Mouse (Mus musculus) midbrain, embryonic 10.5 days (tissue): ENCODE data around the gene Peli2. TPM values are rescaled to one million over a fixed set of nuclear protein-coding genes. Genes with fewer than 3 reads are reported as not detected.

ENCODE experiments used
- DNase-seq: peaks from one replicate; pipeline ENCODE4 v3.0.0-alpha.2; 2017; ENCODE audit warnings: low spot score
- H3K27ac ChIP-seq: fragments of 300-500 bp; sonication (generic); replicated peaks from 2 replicates; pipeline ENCODE4 v1.5.1; 2016; ENCODE audit warnings: mild to moderate bottlenecking
- H3K27me3 ChIP-seq: fragments of 300-500 bp; sonication (generic); 2 replicates; pipeline ENCODE4 v1.6.1; 2016; ENCODE audit warnings: low read depth, mild to moderate bottlenecking; ENCODE audit not compliant: poor library complexity, severe bottlenecking
- H3K36me3 ChIP-seq: fragments of 300-500 bp; sonication (generic); 2 replicates; pipeline ENCODE4 v1.6.1; 2016; ENCODE audit warnings: mild to moderate bottlenecking, moderate library complexity
- H3K4me1 ChIP-seq: fragments of 300-500 bp; sonication (generic); 2 replicates; pipeline ENCODE4 v1.6.1; 2016
- H3K4me3 ChIP-seq: fragments of 300-500 bp; sonication (generic); 2 replicates; pipeline ENCODE4 v1.5.1; 2016; ENCODE audit warnings: mild to moderate bottlenecking, moderate library complexity
- H3K9me3 ChIP-seq: fragments of 300-500 bp; sonication (generic); replicated peaks from 2 replicates; pipeline ENCODE4 v1.6.1; 2016; ENCODE audit warnings: mild to moderate bottlenecking
- WGBS: fragments of 180-500 bp; shearing (Covaris S2); methylation state at CpG from one replicate; pipeline ENCODE4 v1.1.7; 2016; 5-methylcytosine and 5-hydroxymethylcytosine counted together
- polyA plus RNA-seq: library from polyadenylated mRNA; unstranded; fragments of >200 nt; fragmentation: Nextera tagmentation; extraction: Ambion mirVana; gene quantifications from 2 replicates; pipeline ENCODE4 v1.2.1, GENCODE M21; 2016

The Peli2 gene
- polyA plus RNA-seq, 1 experiment from 2014 or later: 11.9 TPM

DNA sequence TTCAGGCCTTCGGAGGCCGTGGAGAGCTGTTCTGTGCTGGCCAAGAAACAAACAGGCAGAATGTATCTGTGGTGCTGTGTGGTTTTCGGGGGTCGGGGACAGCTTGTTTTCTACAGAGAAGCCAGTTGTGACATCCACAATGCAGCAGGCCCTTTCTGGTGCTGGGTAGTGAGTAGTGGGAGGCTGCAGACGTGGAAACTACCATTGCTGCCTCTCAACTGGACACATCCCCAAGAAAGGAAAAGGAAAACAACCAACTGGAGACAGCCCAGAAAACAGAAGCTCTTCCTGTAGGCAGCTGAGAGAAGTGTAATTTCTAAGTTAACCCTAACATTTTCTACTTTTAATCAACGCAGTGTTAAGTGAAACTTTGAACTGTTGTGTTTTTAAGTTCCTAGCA, 9.4 kb downstream of the Peli2 start:
- Histone ChIP-seq H3K36me3 (0 out of 2 replicates have a peak, but pooled peaks cover 6% of the 10 kb centered on the region), H3K4me3 (no peak overlapping the region), H3K27me3 (peaks cover 5% of the 10 kb centered on the region; the same call in 1 of the 2 replicates), H3K4me1 (peaks cover 99% of the 10 kb centered on the region), H3K9me3 (no peaks in the 10 kb centered on the region), H3K27ac (no peak overlapping the region)
- WGBS: 87% methylated on average over 6 of the region's 6 CpGs
- no peak for DNase-seq

DNA sequence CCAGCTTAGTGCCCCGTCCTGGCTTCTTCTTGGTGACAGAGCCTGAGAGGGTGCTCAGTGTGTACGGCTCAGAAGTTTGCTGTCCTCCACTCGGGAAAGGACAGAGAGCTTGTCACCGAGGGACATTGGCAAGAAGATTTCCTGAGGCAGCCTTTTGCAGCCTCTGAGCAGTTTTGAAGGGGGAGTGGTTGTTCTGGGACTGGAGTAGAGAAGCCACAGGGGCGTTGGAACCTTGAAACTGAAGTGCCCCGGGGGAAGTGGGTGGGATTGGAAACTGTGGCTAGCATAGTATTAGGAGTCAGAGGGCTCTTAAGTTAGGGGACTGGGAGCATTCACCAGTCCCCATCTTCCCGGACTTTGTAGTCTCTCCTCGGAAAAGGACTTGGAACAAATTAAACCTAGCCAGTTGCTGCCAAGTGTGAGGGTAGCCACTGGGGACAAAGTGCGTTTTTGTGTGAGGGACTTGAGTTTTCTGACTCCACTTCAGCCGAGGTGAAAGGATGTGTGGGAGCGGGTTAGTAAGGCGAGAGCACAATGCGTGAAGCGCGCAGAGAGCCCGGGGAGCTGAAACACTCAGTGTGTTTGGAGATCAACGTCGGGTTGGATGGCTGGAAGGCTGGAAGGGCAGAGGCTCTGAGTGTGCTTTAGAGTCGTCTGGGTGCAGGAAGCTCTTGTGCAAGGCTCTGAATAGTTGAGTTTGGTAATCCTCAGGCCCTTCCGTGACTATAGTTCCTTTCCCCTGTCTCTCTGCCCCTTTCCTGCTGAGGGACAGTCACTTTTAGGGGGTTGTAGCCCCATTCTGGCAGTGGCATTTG, 10.3 kb downstream of the Peli2 start:
- Histone ChIP-seq H3K4me3 (no peak overlapping the region), H3K36me3 (0 out of 2 replicates have a peak, but pooled peaks cover 6% of the 10 kb centered on the region), H3K4me1 (peaks cover 99% of the 10 kb centered on the region), H3K27me3 (peaks cover 5% of the 10 kb centered on the region; the same call in 1 of the 2 replicates), H3K9me3 (no peaks in the 10 kb centered on the region), H3K27ac (peak overlapping the region; percentile 69)
- DNase-seq: no peak
- 44% methylated on average over 20 of the region's 20 CpGs for WGBS

DNA sequence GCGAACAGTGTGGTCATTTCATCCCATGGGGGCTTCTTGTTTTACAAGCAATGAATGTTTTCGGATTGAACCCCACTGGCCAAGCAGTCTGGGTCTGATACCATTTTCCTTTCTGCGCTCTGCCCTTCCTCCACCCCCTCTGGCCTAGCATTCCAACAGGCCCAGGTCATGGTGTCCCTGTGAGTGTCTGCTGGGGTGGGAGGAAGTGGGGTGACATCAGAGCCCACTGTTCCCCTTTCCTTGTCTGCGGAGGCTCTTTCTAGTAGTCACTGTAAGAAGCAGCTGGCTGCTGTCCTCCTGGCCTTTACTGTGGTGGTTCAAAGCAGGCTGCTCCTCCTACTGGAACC, 10.9 kb downstream of the Peli2 start:
- Histone ChIP-seq H3K36me3 (0 out of 2 replicates have a peak, but pooled peaks cover 6% of the 10 kb centered on the region), H3K9me3 (no peaks in the 10 kb centered on the region), H3K27me3 (peaks cover 5% of the 10 kb centered on the region; the same call in 1 of the 2 replicates), H3K27ac (peak overlapping the region; percentile 69), H3K4me1 (peaks cover 99% of the 10 kb centered on the region), H3K4me3 (no peak overlapping the region)
- 68% methylated on average over 4 of the region's 4 CpGs for WGBS
- DNase-seq: no peak

DNA sequence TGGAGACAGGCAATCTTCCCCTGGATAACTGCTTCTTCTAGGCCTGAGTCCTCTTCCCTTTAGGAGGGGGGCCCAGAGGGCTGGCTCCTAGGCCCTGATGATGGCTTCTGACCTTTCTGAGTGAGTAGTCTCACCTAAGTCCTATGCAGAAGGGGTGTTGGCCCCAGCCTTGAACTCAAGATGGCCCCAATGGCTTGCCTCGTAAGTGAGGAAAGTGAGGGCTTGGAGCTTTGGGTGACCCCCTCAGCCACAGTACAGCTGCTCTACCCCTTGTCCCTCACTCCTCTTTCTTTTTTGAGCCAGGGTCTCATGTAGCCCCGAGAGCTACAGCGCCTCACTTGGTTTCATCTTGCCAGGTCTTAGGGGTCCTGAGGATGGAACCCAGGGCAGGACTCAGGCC, 11.6 kb downstream of the Peli2 start:
- DNase-seq: no peak
- H3K36me3 ChIP-seq: 0 out of 2 replicates have a peak, but pooled peaks cover 6% of the 10 kb centered on the region
- peaks cover 99% of the 10 kb centered on the region for H3K4me1 ChIP-seq
- no peaks in the 10 kb centered on the region for H3K9me3 ChIP-seq
- 72% methylated on average over 3 of the region's 3 CpGs for WGBS
- peak overlapping the region; percentile 69 for H3K27ac ChIP-seq
- no peak overlapping the region for H3K4me3 ChIP-seq
- H3K27me3 ChIP-seq: peaks cover 5% of the 10 kb centered on the region; the same call in 1 of the 2 replicates

DNA sequence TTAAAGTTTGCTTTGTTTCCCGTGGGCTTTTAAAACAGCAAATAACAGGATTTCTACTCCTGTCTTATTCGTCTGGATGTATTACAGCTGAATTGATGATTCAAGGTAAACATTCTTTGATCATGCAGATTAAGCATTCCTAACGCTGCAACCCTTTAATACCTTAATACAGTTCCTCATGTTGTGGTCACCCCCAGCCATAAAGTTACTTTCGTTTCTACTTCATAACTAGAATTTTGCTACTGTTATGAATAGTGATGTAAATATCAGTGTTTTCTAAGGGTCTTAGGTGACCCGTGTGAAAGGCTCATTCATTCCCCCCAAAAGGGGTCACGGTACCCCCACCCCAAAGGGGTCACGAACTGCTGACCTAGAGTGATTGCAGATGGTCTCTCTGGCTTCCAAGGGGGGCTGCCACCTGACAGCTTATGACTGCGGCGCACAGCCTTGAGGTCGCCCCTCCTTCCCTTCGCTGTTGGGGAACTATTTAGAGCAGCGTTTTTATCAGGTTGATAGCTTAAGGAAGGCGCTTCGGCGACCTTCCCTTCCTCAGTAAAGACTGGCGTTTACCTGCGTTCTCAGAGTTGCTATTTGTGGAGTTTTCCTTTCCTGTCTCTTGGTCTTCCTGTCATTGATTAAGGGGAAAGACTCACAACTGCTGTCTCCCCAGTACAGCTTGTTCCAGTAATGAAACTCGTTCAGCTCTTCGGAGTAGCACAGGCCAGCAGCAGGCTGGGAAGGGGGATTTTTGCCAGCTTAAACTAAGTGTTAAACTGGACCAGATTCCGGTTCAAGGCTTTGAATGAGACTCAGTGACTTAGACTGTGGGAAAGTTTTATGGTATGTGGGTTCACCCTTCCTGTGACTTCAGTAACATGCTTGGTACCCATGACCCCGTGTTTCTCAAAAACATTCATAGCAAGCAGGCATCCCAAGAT, 12.5 kb downstream of the Peli2 start:
- Histone ChIP-seq H3K4me1 (peaks cover 99% of the 10 kb centered on the region), H3K36me3 (0 out of 2 replicates have a peak, but pooled peaks cover 6% of the 10 kb centered on the region), H3K9me3 (no peaks in the 10 kb centered on the region), H3K27me3 (peaks cover 5% of the 10 kb centered on the region; the same call in 1 of the 2 replicates), H3K4me3 (no peak overlapping the region), H3K27ac (no peak overlapping the region; the same call in 1 of the 2 replicates)
- 54% methylated on average over 21 of the region's 21 CpGs for WGBS
- no peak for DNase-seq

DNA sequence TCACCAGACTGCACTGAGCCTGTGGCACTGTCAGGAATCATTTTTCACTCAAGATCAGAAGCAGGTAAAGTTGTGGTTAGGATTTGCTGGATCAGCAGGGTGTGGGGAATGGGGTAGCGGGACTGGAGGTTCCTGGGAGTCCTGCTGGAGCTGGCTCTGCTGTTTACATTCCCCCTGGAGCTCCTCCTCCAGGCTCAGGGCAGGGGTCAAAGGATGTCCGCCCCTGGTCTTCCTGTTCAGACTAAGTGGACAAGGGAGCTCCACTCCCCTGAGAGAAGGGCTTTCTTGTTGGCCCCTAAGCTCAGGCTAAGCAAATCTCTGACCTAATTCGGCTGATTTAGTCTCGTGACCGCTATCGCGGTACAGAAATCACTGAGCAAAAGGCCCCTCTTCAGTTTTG, 13.7 kb downstream of the Peli2 start:
- Histone ChIP-seq H3K4me3 (peak overlapping the region; percentile 16; the same call in 1 of the 2 replicates), H3K9me3 (no peaks in the 10 kb centered on the region), H3K4me1 (peaks cover 93% of the 10 kb centered on the region), H3K27me3 (no peaks in the 10 kb centered on the region), H3K27ac (peak overlapping the region; percentile 68), H3K36me3 (0 out of 2 replicates have a peak, but pooled peaks cover 6% of the 10 kb centered on the region)
- DNase-seq: peak; percentile 63
- WGBS: 13% methylated on average over 7 of the region's 7 CpGs

DNA sequence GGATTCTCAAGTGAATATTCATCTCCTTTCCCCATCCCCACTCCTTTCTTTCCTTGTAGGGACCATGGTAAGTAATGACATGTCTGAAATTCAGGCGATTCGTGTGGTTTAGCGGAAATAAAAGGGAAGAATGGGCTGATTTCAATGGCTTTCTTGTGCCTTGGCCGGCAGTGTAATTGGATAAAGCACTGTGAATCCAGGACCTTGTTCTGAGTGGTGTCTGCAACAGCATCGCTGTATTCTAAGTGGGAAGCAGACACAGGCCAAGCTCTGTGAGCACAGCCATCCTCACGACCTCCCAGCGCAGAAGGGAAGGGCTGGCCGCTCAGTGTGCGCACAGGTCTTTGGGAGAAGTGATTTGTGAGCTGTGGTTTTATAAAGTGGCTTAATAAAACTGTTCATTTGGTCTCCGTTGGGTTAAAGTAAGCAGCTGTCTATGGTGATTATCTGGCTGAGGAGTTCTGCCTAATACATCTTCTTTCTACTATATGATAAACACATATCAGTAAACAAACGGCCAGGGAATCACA, 15.3 kb downstream of the Peli2 start:
- Histone ChIP-seq H3K9me3 (no peaks in the 10 kb centered on the region), H3K27me3 (no peaks in the 10 kb centered on the region), H3K27ac (no peak overlapping the region), H3K36me3 (no peaks in the 10 kb centered on the region), H3K4me3 (no peak overlapping the region), H3K4me1 (peaks cover 82% of the 10 kb centered on the region)
- WGBS: 57% methylated on average over 11 of the region's 11 CpGs
- no peak for DNase-seq

DNA sequence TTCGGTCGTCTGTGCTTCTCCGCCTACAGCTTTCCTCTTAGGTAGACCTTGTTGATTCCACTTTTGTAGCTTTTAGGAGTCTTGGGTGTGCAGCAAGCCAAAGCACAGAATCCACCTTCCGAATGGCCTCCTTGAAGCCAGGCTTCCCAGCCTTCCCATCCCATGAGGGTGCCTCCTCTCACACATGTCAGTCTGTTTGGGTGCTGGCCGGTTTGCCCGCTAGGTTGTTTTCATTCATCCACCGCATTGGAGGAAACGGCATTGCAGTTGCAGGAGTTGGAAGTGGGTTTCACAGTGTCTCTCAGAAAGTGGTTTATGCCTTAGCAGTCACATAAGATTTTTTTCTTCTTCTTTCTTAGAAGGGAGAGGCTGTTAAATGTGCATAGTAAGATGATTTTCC, 17.1 kb downstream of the Peli2 start:
- DNase-seq: no peak
- Histone ChIP-seq H3K9me3 (no peaks in the 10 kb centered on the region), H3K27ac (no peak overlapping the region), H3K36me3 (0 out of 2 replicates have a peak, but pooled peaks cover 3% of the 10 kb centered on the region), H3K4me1 (peaks cover 75% of the 10 kb centered on the region), H3K4me3 (no peak overlapping the region), H3K27me3 (no peaks in the 10 kb centered on the region)
- 79% methylated on average over 8 of the region's 8 CpGs for WGBS

DNA sequence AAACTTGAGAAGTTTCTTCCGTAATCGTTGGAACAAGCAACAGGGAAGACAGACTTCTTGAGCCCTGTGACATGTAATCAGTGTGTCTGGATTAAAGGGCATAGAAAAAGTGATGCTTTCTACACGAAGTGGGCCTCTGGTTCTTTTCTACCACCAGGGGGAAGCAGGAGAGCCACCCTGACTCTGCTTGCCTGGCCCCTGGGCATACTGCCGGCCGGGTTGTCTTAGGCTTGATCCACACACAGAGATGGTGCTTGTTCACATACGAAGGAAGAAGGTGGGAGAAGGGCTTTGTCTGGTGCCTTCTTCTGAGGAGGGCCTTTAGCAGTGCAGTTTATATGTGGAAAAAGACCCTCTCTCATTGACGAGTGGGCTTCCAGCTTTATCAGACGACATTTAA, 17.5 kb downstream of the Peli2 start:
- Histone ChIP-seq H3K36me3 (0 out of 2 replicates have a peak, but pooled peaks cover 3% of the 10 kb centered on the region), H3K27me3 (no peaks in the 10 kb centered on the region), H3K9me3 (no peaks in the 10 kb centered on the region), H3K4me3 (no peak overlapping the region), H3K4me1 (peaks cover 75% of the 10 kb centered on the region), H3K27ac (no peak overlapping the region)
- no peak for DNase-seq
- WGBS: 63% methylated on average over 8 of the region's 8 CpGs

DNA sequence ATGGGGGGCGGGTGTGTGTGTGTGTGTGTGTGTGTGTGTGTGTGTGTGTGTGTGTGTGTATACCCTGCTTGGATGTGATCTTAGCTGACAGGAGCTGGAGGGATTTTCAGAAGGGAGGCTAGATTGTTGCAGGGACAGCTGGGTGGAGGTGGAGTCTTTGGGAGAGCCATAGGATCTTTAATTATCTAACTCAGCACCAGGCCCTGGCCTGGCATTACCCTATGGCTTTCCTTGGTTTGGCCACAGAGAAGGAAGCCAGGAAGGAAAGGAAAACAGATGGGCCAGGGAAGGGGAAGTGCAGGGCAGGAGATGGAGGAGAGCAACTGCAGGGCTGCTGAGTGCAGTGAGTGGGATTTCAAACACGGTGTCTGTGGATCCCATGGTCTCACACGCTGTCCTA, 18.8 kb downstream of the Peli2 start:
- no peak overlapping the region for H3K27ac ChIP-seq
- H3K4me1 ChIP-seq: peaks cover 70% of the 10 kb centered on the region
- WGBS: 91% methylated on average over 3 of the region's 3 CpGs

DNA sequence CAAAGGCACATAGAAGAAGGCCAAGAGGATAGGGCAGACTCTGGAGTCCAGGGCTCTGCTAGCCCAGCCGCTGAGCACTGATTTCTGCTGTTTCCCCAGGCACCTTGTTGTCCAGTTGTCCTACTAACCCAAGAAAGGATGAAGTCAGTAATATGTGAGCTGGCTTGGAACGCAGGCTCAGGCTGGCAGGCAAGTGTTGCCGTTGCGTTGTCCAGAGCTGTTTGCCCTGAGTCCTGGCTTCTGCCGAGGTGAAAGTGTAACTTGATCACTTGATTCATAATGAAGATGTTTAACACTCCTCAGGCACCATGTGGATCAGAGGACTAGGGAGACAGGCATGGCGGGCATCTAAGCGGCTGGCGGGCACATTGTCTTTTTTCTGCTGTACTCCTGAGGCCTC, 21.1 kb downstream of the Peli2 start:
- DNase-seq: no peak
- H3K4me1 ChIP-seq: peaks cover 48% of the 10 kb centered on the region
- no peaks in the 10 kb centered on the region for H3K9me3 ChIP-seq
- WGBS: 74% methylated on average over 8 of the region's 8 CpGs
- no peak overlapping the region for H3K4me3 ChIP-seq
- no peak overlapping the region for H3K27ac ChIP-seq
- H3K36me3 ChIP-seq: peaks cover 21% of the 10 kb centered on the region; the same call in 1 of the 2 replicates
- H3K27me3 ChIP-seq: no peaks in the 10 kb centered on the region

More for the DNA sequence above, 18.8 kb downstream of the Peli2 start:
- H3K4me3 ChIP-seq: no peak overlapping the region
- H3K36me3 ChIP-seq: peaks cover 6% of the 10 kb centered on the region; the same call in 1 of the 2 replicates
- H3K9me3 ChIP-seq: no peaks in the 10 kb centered on the region
- DNase-seq: no peak
- no peaks in the 10 kb centered on the region for H3K27me3 ChIP-seq

DNA sequence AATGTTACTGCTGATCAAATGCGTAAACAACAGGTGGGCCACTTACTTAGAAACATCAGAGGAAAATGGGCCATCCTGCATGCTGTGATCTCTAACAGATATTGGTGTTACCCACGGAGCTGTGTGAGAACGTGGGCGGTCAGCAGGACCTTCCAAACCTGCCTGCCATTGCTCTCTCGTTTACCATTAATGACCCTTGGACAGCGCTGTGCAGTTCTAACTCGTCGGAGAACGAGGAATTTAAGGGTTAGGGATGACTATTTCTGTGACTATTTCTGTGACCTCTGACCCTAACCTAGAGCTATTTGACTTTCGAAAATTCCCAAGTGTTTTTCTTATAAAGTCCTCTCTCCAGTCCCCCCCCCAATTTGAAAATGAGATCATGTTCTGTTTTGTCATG, 22.1 kb downstream of the Peli2 start:
- Histone ChIP-seq H3K9me3 (no peaks in the 10 kb centered on the region), H3K27me3 (no peaks in the 10 kb centered on the region), H3K4me1 (peaks cover 38% of the 10 kb centered on the region), H3K36me3 (peaks cover 21% of the 10 kb centered on the region; the same call in 1 of the 2 replicates), H3K4me3 (no peak overlapping the region), H3K27ac (no peak overlapping the region)
- DNase-seq: no peak
- WGBS: 71% methylated on average over 10 of the region's 10 CpGs
